Mouse (Mus musculus) neutrophil, adult 59 days (primary cell): ENCODE results near the gene Cdkn3. TPM values are rescaled to one million over a fixed set of nuclear protein-coding genes. Genes with fewer than 3 reads are reported as not detected.

Experiments
- total RNA-seq, 2 experiments: library from RNA; stranded (reverse); gene quantifications; 1 replicate in 1 of 2; 2 replicates in 1 of 2; pipeline ENCODE4 v1.2.4; 2023

Cdkn3 gene
- 10 to 100 TPM; 35.2 to 43.6 TPM for total RNA-seq

GRCm38 (mm10) chr14:46760355-46761029 is at the start of gene Cdkn3:
Gene Cdkn3 (plus strand): TSS chr14:46760541.

GRCm38 (mm10) chr14:46787787-46788504 is 27.6 kb downstream of the Cdkn3 start, which contains the start of gene Cnih1:
Gene Cnih1 (minus strand): TSS chr14:46788411.

Other genes starting within 250 kb of the Cdkn3 start
- 10 to 100 TPM; 20.8 to 24.3 TPM for gene Cnih1, start 27.9 kb downstream of the Cdkn3 start, total RNA-seq
- gene Gmfb, start 61.7 kb downstream of the Cdkn3 start, total RNA-seq: 10 to 100 TPM; 80.7 to 84.5 TPM
- gene Cgrrf1, start 71.6 kb downstream of the Cdkn3 start, total RNA-seq: 10 to 100 TPM; 27.1 to 27.6 TPM
- gene Samd4, start 122.3 kb downstream of the Cdkn3 start, total RNA-seq: under 1 TPM; 0.16 to 0.79 TPM